Mouse (Mus musculus) testis, adult 2 months (tissue): Measurements from ENCODE around the gene Abhd17a.

Experiments used
- CTCF ChIP-seq: fragments of 200-500 bp; IDR thresholded peaks from 2 replicates; pipeline ENCODE4 v1.5.1; 2012; ENCODE audit warnings: low read depth, mild to moderate bottlenecking, inconsistent platforms, low read length, moderate library complexity; ENCODE audit not compliant: control insufficient read depth, insufficient read depth, insufficient replicate concordance
- POLR2A ChIP-seq: fragments of 200-500 bp; IDR thresholded peaks from 2 replicates; pipeline ENCODE4 v1.6.1; 2012; ENCODE audit warnings: low read depth, mild to moderate bottlenecking, inconsistent platforms, low read length, moderate library complexity; ENCODE audit not compliant: control insufficient read depth

DNA sequence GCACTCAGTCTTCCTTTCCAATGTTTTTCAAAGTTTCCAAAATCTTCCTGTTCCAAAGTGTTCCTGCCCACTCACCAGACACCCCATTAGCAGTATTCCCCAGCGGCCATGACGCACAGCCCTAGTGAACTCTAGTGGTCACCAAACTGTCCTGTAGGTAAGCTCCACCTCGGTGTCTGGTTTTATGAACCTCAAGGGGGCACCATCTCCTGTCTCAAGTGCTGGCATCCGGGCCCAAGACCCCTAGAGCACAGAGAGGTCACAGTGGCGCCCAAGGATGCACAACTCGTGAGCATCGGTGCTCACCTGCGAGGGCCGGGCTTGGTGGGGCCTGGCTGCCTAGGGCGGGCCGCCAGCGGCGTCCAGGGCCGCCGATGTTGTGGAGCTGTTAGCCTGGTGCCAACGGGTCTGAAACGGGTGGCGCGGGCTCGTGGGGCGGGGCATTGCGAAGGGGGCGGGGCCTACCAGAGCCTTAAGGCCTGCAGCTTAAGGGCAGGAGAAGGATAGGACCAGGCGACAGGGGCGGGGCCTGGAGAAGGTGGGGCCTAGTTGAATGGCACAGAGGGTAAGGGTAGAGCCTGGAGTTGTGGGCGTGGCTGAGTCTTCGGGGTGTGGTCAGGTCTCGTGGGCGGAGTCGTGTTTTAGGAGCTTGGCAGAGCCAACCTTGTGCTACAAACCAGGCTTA, 51.3 kb downstream of the Abhd17a start, which contains the start of gene Atp8b3:
- TF ChIP-seq CTCF: 0 out of 2 replicates have a peak, but pooled peaks have one; percentile 22
- TF ChIP-seq POLR2A: peak; percentile 80
